Mouse (Mus musculus): ENCODE results near the gene Mroh3. TPM values are rescaled to one million over a fixed set of nuclear protein-coding genes. Genes with fewer than 3 reads are reported as not detected.

Mroh3 gene
- polyA plus RNA-seq, 1 experiment, result not detected

DNA sequence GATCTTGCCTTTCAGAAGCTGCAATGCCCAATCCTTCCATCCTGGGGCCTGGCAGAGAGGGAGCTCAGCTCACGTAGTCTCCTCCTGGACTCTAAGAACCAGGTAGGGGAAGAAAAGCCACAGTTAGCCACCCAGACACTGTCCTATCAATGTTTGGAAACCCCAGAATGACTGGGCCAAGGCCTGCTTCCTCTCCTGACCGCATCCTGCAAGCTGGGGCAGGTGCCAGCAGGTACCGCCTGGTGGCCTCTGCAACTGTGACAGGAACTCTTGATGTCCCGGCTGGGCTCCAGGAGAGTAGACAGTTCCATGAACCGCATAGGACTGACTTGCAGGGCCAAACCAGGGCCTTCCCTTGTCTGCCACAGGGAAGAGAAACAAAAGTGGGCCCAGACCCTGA is 34.8 kb upstream of the Mroh3 start:
- no peak overlapping the region for H3K27ac ChIP-seq (ENCODE audit: insufficient read depth, low read depth, low read length)
- no peak for TF ChIP-seq CTCF (IDR thresholded peaks at IDR 0.05; ENCODE audit: low read depth, low read length)
- no peak for TF ChIP-seq POLR2A (IDR thresholded peaks at IDR 0.05; ENCODE audit: borderline replicate concordance, low read depth, low read length)
- H3K4me3 ChIP-seq (ENCODE audit: insufficient read depth, low read length), result no peak overlapping the region
- peaks cover 5% of the 10 kb centered on the region; the same call in 1 of the 2 replicates for H3K4me1 ChIP-seq (ENCODE audit: control insufficient read depth, insufficient read depth, low read length)

DNA sequence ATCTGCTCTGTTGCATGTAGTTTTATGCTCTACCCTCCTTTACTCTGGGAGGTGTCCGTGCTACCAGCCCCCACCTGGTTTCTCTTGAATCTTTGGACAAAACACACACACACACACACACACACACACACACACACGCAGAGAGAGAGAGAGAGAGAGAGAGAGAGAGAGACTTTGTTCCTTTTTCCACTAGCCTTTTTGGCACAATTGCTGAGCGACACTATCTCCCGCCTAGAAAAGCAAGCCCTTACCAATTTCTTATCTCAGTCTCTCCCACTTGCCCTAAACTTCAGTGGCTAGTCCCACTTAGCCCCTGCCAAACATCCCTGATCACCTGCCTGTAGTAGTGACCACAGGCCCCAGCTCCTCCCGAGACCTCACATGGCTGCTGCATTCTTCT is 31.8 kb upstream of the Mroh3 start:
- H3K4me3 ChIP-seq (ENCODE audit: insufficient read depth, low read length), result no peak overlapping the region
- TF ChIP-seq CTCF (IDR thresholded peaks at IDR 0.05; ENCODE audit: low read depth, low read length), result no peak
- no peak for TF ChIP-seq POLR2A (IDR thresholded peaks at IDR 0.05; ENCODE audit: borderline replicate concordance, low read depth, low read length)
- H3K27ac ChIP-seq (ENCODE audit: insufficient read depth, low read depth, low read length), result no peak overlapping the region
- 0 out of 2 replicates have a peak, but pooled peaks cover 2% of the 10 kb centered on the region for H3K4me1 ChIP-seq (ENCODE audit: control insufficient read depth, insufficient read depth, low read length)

DNA sequence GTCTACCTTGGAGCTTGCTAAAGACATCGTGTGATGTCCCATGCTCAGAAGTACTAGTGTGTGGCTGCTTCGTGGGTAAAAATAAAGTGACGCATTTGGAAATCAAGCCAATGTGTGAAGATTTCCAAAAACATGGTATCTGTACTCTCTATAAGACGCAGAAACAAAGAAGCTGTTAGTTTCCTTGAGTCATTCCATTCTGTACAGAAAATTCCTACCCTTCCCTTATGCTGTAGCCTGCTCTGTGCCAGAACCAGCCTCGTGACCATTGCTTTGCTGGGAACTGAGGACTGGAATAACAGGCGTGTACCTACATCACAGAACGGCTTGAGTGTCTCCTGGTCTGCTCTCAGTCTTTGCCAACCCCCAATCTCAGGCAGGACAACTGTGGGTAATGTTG is 29.2 kb upstream of the Mroh3 start:
- no peak overlapping the region for H3K4me3 ChIP-seq (ENCODE audit: insufficient read depth, low read length)
- no peaks in the 10 kb centered on the region for H3K4me1 ChIP-seq (ENCODE audit: control insufficient read depth, insufficient read depth, low read length)
- no peak overlapping the region for H3K27ac ChIP-seq (ENCODE audit: insufficient read depth, low read depth, low read length)
- TF ChIP-seq POLR2A (IDR thresholded peaks at IDR 0.05; ENCODE audit: borderline replicate concordance, low read depth, low read length) (no peak), CTCF (IDR thresholded peaks at IDR 0.05; ENCODE audit: low read depth, low read length) (no peak)

DNA sequence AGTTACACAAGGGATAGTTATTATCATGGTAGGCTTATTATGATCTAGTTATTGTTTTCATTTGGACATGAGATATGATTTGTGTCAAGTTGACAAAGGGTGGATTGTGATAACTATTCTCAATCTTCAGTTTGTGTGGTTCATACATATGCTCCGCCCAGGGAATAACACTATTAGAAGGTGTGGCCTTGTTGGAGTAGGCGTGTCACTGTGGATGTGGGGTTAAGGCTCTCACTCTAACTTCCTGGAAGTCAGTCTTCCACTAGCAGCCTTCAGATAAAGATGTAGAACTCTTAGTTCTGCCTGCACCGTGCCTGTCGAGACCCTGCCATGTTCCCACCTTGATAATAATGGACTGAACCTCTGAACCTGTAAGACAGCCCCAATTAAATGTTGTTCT is 25.9 kb upstream of the Mroh3 start:
- no peaks in the 10 kb centered on the region for H3K4me1 ChIP-seq (ENCODE audit: control insufficient read depth, insufficient read depth, low read length)
- TF ChIP-seq CTCF (IDR thresholded peaks at IDR 0.05; ENCODE audit: low read depth, low read length), result no peak
- no peak for TF ChIP-seq POLR2A (IDR thresholded peaks at IDR 0.05; ENCODE audit: borderline replicate concordance, low read depth, low read length)
- no peak overlapping the region for H3K27ac ChIP-seq (ENCODE audit: insufficient read depth, low read depth, low read length)
- no peak overlapping the region for H3K4me3 ChIP-seq (ENCODE audit: insufficient read depth, low read length)

DNA sequence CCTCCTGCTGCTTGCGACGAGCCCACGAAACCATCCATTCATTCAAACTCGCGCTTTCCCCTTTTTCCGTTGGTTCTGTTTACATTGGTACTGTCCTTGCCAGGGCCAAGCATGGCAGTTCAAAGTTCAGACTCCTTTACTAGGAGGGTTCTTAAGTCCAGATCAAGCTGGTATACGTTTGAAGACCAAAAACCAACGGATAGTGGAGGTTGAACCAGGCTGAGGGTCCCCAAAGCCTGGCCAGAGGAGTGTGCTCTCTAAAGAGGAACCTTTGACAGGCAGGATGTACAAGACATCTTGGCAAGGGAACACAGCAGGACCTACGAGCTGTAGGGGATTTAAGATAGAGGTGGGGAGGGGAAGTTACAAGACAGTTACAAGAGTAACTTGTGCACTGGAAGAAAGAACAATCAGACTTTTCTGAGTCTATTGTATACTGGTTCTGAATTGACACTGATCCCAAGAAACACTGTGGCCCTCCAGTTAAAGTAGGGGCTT is 22.0 kb upstream of the Mroh3 start:
- peak overlapping the region; percentile 59 for H3K4me3 ChIP-seq (ENCODE audit: insufficient read depth, low read length)
- H3K4me1 ChIP-seq (ENCODE audit: control insufficient read depth, insufficient read depth, low read length), result no peaks in the 10 kb centered on the region
- TF ChIP-seq POLR2A (IDR thresholded peaks at IDR 0.05; ENCODE audit: borderline replicate concordance, low read depth, low read length), result no peak
- TF ChIP-seq CTCF (IDR thresholded peaks at IDR 0.05; ENCODE audit: low read depth, low read length), result no peak
- H3K27ac ChIP-seq (ENCODE audit: insufficient read depth, low read depth, low read length), result no peak overlapping the region

DNA sequence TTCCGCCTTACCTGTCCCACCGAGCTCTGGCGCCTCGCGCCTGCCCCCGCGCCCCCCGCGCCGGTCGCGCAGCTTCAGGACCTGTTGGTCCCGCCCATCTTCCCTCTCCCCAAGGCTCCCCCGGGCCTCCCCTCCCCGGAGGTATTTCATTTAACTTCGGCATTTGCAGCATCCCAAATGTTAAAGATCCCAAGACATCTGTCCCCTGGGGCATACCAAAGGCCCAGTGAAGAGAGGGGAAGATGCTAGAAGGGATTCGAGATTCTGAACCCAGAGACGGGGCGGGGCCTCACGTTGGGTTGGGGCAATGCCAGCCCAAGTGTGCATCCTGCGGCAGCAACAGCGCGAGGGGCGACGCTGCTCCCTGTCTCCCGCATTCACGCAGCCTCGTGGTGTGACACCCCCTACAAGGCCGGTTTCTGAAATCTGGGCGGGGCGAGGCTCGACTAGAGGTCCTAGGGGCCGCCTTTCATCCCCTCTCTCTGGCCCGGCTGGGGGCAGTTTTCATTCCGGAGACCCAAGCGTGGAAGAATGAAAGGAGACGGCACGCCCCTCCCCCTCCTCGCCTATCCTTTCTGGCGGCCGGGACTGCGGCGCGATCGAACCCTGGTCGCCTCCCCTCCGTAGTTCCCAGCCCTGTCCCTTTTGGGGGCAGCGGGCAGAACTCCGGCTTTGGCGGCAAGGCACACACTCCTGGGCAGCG is 21.4 kb upstream of the Mroh3 start, which contains the start of gene Inava:
Inava (minus strand) TSS at position 373 of the 703 bp plus-strand sequence.
- H3K27ac ChIP-seq (ENCODE audit: insufficient read depth, low read depth, low read length), result no peak within 1 kb of the TSS
- no peaks in the 10 kb centered on the region for H3K4me1 ChIP-seq (ENCODE audit: control insufficient read depth, insufficient read depth, low read length)
- no peak for TF ChIP-seq POLR2A (IDR thresholded peaks at IDR 0.05; ENCODE audit: borderline replicate concordance, low read depth, low read length)
- no peak for TF ChIP-seq CTCF (IDR thresholded peaks at IDR 0.05; ENCODE audit: low read depth, low read length)
- H3K4me3 ChIP-seq (ENCODE audit: insufficient read depth, low read length), result peak within 1 kb of the TSS; percentile 59

DNA sequence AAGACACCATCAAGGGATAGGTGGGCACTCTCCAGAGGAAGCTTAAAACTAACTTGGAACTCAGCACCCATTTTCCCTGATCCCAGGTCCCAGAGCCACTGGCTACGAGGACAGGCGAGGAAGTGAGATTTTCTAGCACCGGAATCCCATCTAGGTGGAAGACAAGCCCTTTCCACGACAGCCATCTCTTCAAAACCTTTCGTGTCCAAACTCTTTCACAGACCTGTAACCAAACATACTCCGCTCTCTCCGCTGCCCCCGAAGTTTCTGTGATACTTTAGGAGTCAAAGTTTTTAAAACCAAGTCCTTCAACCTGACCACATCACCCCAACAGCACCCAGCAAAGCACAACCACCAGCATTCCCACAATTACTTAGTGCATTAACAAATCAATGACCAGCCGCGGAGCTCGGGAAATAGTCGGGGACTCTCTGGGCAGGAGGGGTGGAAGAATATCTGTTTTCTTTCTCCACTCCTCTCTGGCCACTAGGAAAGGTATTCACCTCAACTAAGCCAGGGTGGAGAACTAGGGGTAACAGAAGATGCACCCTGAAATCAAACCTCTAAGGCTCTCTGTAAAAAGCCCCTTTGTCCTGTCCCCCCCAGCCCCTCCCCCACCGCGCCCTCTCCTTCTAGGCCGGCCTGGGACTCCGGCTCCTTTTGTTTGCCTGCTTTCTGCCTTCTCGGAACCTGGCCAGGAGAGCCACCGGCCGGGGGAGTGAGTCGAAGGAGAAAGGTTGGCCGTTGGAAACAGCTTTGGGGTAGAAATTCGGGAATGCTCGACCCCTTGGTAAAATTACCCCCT is 20.6 kb upstream of the Mroh3 start:
- Histone ChIP-seq H3K4me3 (ENCODE audit: insufficient read depth, low read length) (no peak overlapping the region), H3K4me1 (ENCODE audit: control insufficient read depth, insufficient read depth, low read length) (no peaks in the 10 kb centered on the region), H3K27ac (ENCODE audit: insufficient read depth, low read depth, low read length) (no peak overlapping the region)
- TF ChIP-seq CTCF (IDR thresholded peaks at IDR 0.05; ENCODE audit: low read depth, low read length), result no peak
- no peak for TF ChIP-seq POLR2A (IDR thresholded peaks at IDR 0.05; ENCODE audit: borderline replicate concordance, low read depth, low read length)

DNA sequence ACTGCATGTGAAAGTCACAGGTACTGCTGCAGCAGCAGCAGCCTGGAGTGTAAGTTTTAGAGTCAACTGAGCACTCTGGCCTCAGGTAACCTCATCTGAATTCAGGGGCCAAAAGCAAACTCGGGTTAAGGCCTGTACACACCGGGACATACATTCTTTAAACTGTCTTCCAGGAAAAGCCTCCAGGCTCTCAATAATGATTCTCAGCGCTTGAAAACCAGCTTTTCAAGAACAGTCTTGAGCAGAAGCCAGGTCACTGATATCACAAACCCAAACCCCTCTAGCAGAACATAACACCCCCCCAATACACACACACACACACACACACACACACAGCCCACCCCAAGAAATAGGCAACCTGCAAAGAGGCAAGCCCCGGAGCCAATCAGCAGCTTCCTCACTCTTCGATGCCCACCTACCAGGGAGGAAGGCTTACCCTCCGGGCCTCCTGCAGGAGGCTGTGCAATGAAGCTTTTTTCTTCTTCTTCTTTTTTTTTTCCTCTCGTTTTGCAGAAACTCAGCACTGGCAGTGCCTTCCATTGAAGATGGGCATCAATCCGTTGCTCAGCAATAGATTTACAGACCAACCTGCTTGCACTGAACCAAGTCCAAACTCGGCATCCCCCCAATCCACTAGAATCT is 19.8 kb upstream of the Mroh3 start:
- H3K4me1 ChIP-seq (ENCODE audit: control insufficient read depth, insufficient read depth, low read length), result no peaks in the 10 kb centered on the region
- TF ChIP-seq POLR2A (IDR thresholded peaks at IDR 0.05; ENCODE audit: borderline replicate concordance, low read depth, low read length) (no peak), CTCF (IDR thresholded peaks at IDR 0.05; ENCODE audit: low read depth, low read length) (no peak)
- no peak overlapping the region for H3K27ac ChIP-seq (ENCODE audit: insufficient read depth, low read depth, low read length)
- no peak overlapping the region for H3K4me3 ChIP-seq (ENCODE audit: insufficient read depth, low read length)

DNA sequence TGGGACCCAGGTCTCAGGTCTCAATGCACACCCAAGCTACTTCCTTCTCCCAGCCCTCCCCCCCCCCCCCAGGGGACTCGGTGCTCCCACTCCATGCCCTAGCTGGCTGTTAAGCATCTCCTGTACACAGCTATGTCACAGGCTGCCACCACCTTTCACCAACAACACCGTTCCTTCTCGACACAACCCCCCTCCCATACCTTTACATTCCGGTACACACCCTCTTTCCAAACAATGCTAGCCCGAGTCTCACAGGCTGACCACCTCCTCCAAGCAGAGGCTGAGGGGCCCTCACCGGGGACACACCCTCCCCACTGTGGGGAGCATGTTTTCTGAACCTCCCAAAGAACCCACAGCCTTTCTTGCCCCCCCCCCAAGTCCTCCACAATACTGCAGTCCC is 19.0 kb upstream of the Mroh3 start:
- Histone ChIP-seq H3K4me1 (ENCODE audit: control insufficient read depth, insufficient read depth, low read length) (no peaks in the 10 kb centered on the region), H3K27ac (ENCODE audit: insufficient read depth, low read depth, low read length) (no peak overlapping the region), H3K4me3 (ENCODE audit: insufficient read depth, low read length) (no peak overlapping the region)
- TF ChIP-seq CTCF (IDR thresholded peaks at IDR 0.05; ENCODE audit: low read depth, low read length), result no peak
- no peak for TF ChIP-seq POLR2A (IDR thresholded peaks at IDR 0.05; ENCODE audit: borderline replicate concordance, low read depth, low read length)
